Mouse (Mus musculus) MEL-GATA-1-ER (cell line): ENCODE results near the gene Plekhn1.

Experiments used
- DNase-seq: peaks from one replicate; pipeline ENCODE4 v3.0.0-alpha.2; 2012; ENCODE audit warnings: low read depth; ENCODE audit errors: extremely low read depth

Gene Plekhn1

GRCm38 (mm10) chr4:156185950-156186850, 48.5 kb downstream of the Plekhn1 start:
- DNase-seq, result no peak

GRCm38 (mm10) chr4:156185456-156185949, 49.2 kb downstream of the Plekhn1 start:
- peak; percentile 73 for DNase-seq

GRCm38 (mm10) chr4:156184291-156184954, 50.2 kb downstream of the Plekhn1 start:
- DNase-seq, result peak; percentile 86

- no peak for DNase-seq
Observed at GRCm38 (mm10) chr4:156183747-156184146, 50.9 kb downstream of the Plekhn1 start.

GRCm38 (mm10) chr4:156177630-156178029, 57.0 kb downstream of the Plekhn1 start:
- DNase-seq, result no peak

GRCm38 (mm10) chr4:156171828-156172227, 62.8 kb downstream of the Plekhn1 start:
- DNase-seq, result no peak
